Mouse (Mus musculus) CH12.LX (cell line): ENCODE measurements at regions not wholly inside any gene's neighbourhood (a gene's known extent, or its start where the extent isn't known, plus 50 kb on each side); places are given as distances from the start of the nearest gene placed in this dataset.

Source experiments
- CTCF ChIP-seq, 2 experiments: IDR thresholded peaks in 1 of 2; conservative IDR thresholded peaks in 1 of 2; 2 replicates each; pipeline ENCODE4 v1.5.1; 2011 to 2012; ENCODE audit warnings: low read depth in 2 of 2, low read length in 2 of 2, improper control_type of control experiment in 1 of 2, inconsistent platforms in 1 of 2, mild to moderate bottlenecking in 1 of 2, moderate library complexity in 1 of 2
- EP300 ChIP-seq: IDR thresholded peaks from 2 replicates; pipeline ENCODE4 v1.6.1; 2011; ENCODE audit warnings: low read length, improper control_type of control experiment
- JUND ChIP-seq: conservative IDR thresholded peaks from 2 replicates; pipeline ENCODE4 v1.6.1; 2011; ENCODE audit warnings: low read depth, low read length, improper control_type of control experiment
- MAX ChIP-seq: IDR thresholded peaks from 2 replicates; pipeline ENCODE4 v1.6.1; 2011; ENCODE audit warnings: low read length, improper control_type of control experiment
- MXI1 ChIP-seq: IDR thresholded peaks from 2 replicates; pipeline ENCODE4 v1.6.1; 2011; ENCODE audit warnings: mild to moderate bottlenecking, low read depth, low read length, improper control_type of control experiment
- POLR2A ChIP-seq: IDR thresholded peaks from 2 replicates; pipeline ENCODE4 v1.6.1; 2011; ENCODE audit warnings: low read depth, mild to moderate bottlenecking, improper control_type of control experiment, low read length
- SMC3 ChIP-seq: IDR thresholded peaks from 2 replicates; pipeline ENCODE4 v1.6.1; 2011; ENCODE audit warnings: low read depth, low read length, improper control_type of control experiment
- TBP ChIP-seq: conservative IDR thresholded peaks from 2 replicates; pipeline ENCODE4 v1.6.1; 2011; ENCODE audit warnings: low read depth, low read length, improper control_type of control experiment
- TCF12 ChIP-seq: IDR thresholded peaks from 2 replicates; pipeline ENCODE4 v1.6.1; 2014; ENCODE audit warnings: low read depth, mild to moderate bottlenecking, inconsistent platforms, low read length, improper control_type of control experiment
- UBTF ChIP-seq: IDR thresholded peaks from 2 replicates; pipeline ENCODE4 v1.6.1; 2012; ENCODE audit warnings: low read depth, mild to moderate bottlenecking, inconsistent platforms, low read length, improper control_type of control experiment, moderate library complexity
- ZKSCAN1 ChIP-seq: IDR thresholded peaks from 2 replicates; pipeline ENCODE4 v1.6.1; 2012; ENCODE audit warnings: low read depth, inconsistent platforms, low read length, improper control_type of control experiment, borderline replicate concordance

- no peak for TF ChIP-seq MAX
- no peak for TF ChIP-seq CTCF (conservative IDR thresholded peaks at IDR 0.05 in 1 of 2, IDR thresholded peaks at IDR 0.05 in 1 of 2; ENCODE audit: low read depth in 2 of 2, low read length in 2 of 2)
- TF ChIP-seq POLR2A = no peak
- TF ChIP-seq MXI1 = no peak
- no peak for TF ChIP-seq SMC3
- no peak for TF ChIP-seq ZKSCAN1
- no peak for TF ChIP-seq EP300
- TF ChIP-seq JUND = no peak
- no peak for TF ChIP-seq TCF12
- TF ChIP-seq UBTF = no peak
- TF ChIP-seq TBP = no peak
Observed at GRCm38 (mm10) chr5:117011128-117011527, 104.8 kb downstream of the Suds3 start.
